Mouse (Mus musculus): ENCODE measurements at regions not wholly inside any gene's neighbourhood (a gene's known extent, or its start where the extent isn't known, plus 50 kb on each side); places are given as distances from the start of the nearest gene placed in this dataset.

DNA sequence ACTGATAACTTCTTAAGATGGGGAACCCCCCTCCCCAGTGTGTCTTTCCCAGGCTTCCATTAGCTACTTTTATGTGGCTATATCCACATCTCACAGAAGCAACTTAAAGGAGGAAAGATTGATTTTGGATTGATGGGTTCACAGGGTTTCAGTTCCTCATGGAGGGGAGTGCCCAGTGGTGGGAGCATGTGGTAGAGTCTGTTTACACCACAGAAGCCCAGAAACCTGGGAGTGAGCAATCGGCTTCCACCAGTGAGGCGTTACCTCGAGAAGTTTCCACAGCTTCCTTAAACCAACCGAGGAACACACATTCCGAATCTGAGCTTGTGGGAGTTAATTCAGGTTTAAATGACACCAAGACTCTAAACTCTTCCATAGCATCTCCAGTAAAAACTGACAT is 106.1 kb downstream of the Sec61b start:
- TF ChIP-seq GATA1 (IDR thresholded peaks at IDR 0.05; ENCODE audit: borderline replicate concordance, low read length) (no peak), FLI1 (IDR thresholded peaks at IDR 0.05; ENCODE audit: low read length) (no peak)
